Mouse (Mus musculus) heart, postnatal 0 days (tissue): Measurements from ENCODE around the gene Tma7.

Experiments used
- CTCF ChIP-seq: IDR thresholded peaks from 2 replicates; pipeline ENCODE4 v1.5.1; 2016; ENCODE audit warnings: antibody characterized with exemption, control low read depth, low read depth
- EP300 ChIP-seq: IDR thresholded peaks from 2 replicates; pipeline ENCODE4 v1.6.1; 2016; ENCODE audit warnings: antibody characterized with exemption, low read depth

- no peak for TF ChIP-seq CTCF
- no peak for TF ChIP-seq EP300
These were observed 11.6 kb upstream of the Tma7 start for GRCm38 (mm10) chr9:109093786-109094552.
